Mouse (Mus musculus): ENCODE measurements around the gene Kalrn. TPM values are rescaled to one million over a fixed set of nuclear protein-coding genes. Genes with fewer than 3 reads are reported as not detected.
A peak's percentile ranks its signal among the peaks of the same experiment; 100 is the strongest.

The Kalrn gene
- polyA plus RNA-seq, 1 experiment from 2014 or later, result 14.4 TPM

- no peak overlapping the region for H3K4me2 ChIP-seq (replicated peaks)
- H3K4me3 ChIP-seq (replicated peaks), result no peak overlapping the region
- no peak for ATAC-seq
- H3K36me3 ChIP-seq, result no peaks in the 10 kb centered on the region
- WGBS, result 62% methylated on average over 3 of the region's 3 CpGs
- H3K27ac ChIP-seq, result no peak overlapping the region
- H3K9me3 ChIP-seq, result no peaks in the 10 kb centered on the region
- H3K9ac ChIP-seq, result no peak overlapping the region
- peaks cover 19% of the 10 kb centered on the region; the same call in 1 of the 2 replicates for H3K4me1 ChIP-seq (replicated peaks)
- no peaks in the 10 kb centered on the region for H3K27me3 ChIP-seq (replicated peaks)
Observed at GRCm38 (mm10) chr16:34489805-34490325, 83.5 kb downstream of the Kalrn start.

GRCm38 (mm10) chr16:34487823-34488222 lies 85.5 kb downstream of the Kalrn start:
- no peak overlapping the region for H3K27ac ChIP-seq
- H3K9ac ChIP-seq, result no peak overlapping the region
- H3K9me3 ChIP-seq, result no peaks in the 10 kb centered on the region
- ATAC-seq, result no peak
- WGBS, result 92% methylated on average over 5 of the region's 5 CpGs
- no peak overlapping the region for H3K4me3 ChIP-seq (replicated peaks)
- no peak overlapping the region for H3K4me2 ChIP-seq (replicated peaks)
- no peaks in the 10 kb centered on the region for H3K36me3 ChIP-seq
- H3K4me1 ChIP-seq (replicated peaks), result peaks cover 12% of the 10 kb centered on the region; the same call in 1 of the 2 replicates
- H3K27me3 ChIP-seq (replicated peaks), result no peaks in the 10 kb centered on the region

- Histone ChIP-seq H3K9ac (no peak overlapping the region), H3K4me1 (replicated peaks) (peaks cover 12% of the 10 kb centered on the region; the same call in 1 of the 2 replicates), H3K27ac (no peak overlapping the region), H3K36me3 (no peaks in the 10 kb centered on the region), H3K4me3 (replicated peaks) (no peak overlapping the region), H3K4me2 (replicated peaks) (no peak overlapping the region), H3K9me3 (no peaks in the 10 kb centered on the region), H3K27me3 (replicated peaks) (no peaks in the 10 kb centered on the region)
- WGBS, result 89% methylated on average over 7 of the region's 7 CpGs
- no peak for ATAC-seq
Observed at GRCm38 (mm10) chr16:34487268-34487667, 86.1 kb downstream of the Kalrn start.

GRCm38 (mm10) chr16:34485483-34485882 lies 87.8 kb downstream of the Kalrn start:
- no peak for ATAC-seq
- 76% methylated on average over 6 of the region's 6 CpGs for WGBS
- Histone ChIP-seq H3K9ac (no peak overlapping the region), H3K9me3 (no peaks in the 10 kb centered on the region), H3K27ac (no peak overlapping the region), H3K4me2 (replicated peaks) (no peak overlapping the region), H3K27me3 (replicated peaks) (no peaks in the 10 kb centered on the region), H3K36me3 (no peaks in the 10 kb centered on the region), H3K4me1 (replicated peaks) (peaks cover 10% of the 10 kb centered on the region; the same call in 1 of the 2 replicates), H3K4me3 (replicated peaks) (no peak overlapping the region)

GRCm38 (mm10) chr16:34484921-34485320 lies 88.4 kb downstream of the Kalrn start:
- WGBS, result 61% methylated on average over 3 of the region's 3 CpGs
- no peak overlapping the region for H3K4me3 ChIP-seq (replicated peaks)

GRCm38 (mm10) chr16:34484213-34484612 lies 89.1 kb downstream of the Kalrn start:
- no peak overlapping the region for H3K4me2 ChIP-seq (replicated peaks)
- no peaks in the 10 kb centered on the region for H3K36me3 ChIP-seq
- no peak overlapping the region for H3K27ac ChIP-seq
- H3K4me1 ChIP-seq (replicated peaks), result peaks cover 6% of the 10 kb centered on the region; the same call in 1 of the 2 replicates
- no peaks in the 10 kb centered on the region for H3K9me3 ChIP-seq
- no peaks in the 10 kb centered on the region for H3K27me3 ChIP-seq (replicated peaks)
- no peak overlapping the region for H3K9ac ChIP-seq
- H3K4me3 ChIP-seq (replicated peaks), result no peak overlapping the region
- ATAC-seq, result no peak
- WGBS, result 93% methylated on average over 1 of the region's 1 CpGs

More at GRCm38 (mm10) chr16:34484921-34485320, 88.4 kb downstream of the Kalrn start:
- ATAC-seq, result no peak
- no peak overlapping the region for H3K9ac ChIP-seq
- H3K36me3 ChIP-seq, result no peaks in the 10 kb centered on the region
- no peak overlapping the region for H3K27ac ChIP-seq
- H3K4me1 ChIP-seq (replicated peaks), result peaks cover 7% of the 10 kb centered on the region; the same call in 1 of the 2 replicates
- H3K27me3 ChIP-seq (replicated peaks), result no peaks in the 10 kb centered on the region
- H3K9me3 ChIP-seq, result no peaks in the 10 kb centered on the region
- H3K4me2 ChIP-seq (replicated peaks), result no peak overlapping the region

- Histone ChIP-seq H3K36me3 (no peaks in the 10 kb centered on the region), H3K27ac (no peak overlapping the region), H3K4me1 (replicated peaks) (peaks cover 6% of the 10 kb centered on the region; the same call in 1 of the 2 replicates), H3K4me2 (replicated peaks) (no peak overlapping the region), H3K27me3 (replicated peaks) (no peaks in the 10 kb centered on the region), H3K4me3 (replicated peaks) (no peak overlapping the region), H3K9me3 (no peaks in the 10 kb centered on the region), H3K9ac (no peak overlapping the region)
- no peak for ATAC-seq
- 87% methylated on average over 6 of the region's 6 CpGs for WGBS
Observed at GRCm38 (mm10) chr16:34483716-34484115, 89.6 kb downstream of the Kalrn start.

GRCm38 (mm10) chr16:34474741-34475140 lies 98.6 kb downstream of the Kalrn start:
- WGBS, result 73% methylated on average over 4 of the region's 4 CpGs

GRCm38 (mm10) chr16:34473891-34474290 lies 99.4 kb downstream of the Kalrn start:
- Histone ChIP-seq H3K4me3 (replicated peaks) (no peak overlapping the region), H3K36me3 (no peaks in the 10 kb centered on the region), H3K4me2 (replicated peaks) (no peak overlapping the region), H3K9ac (no peak overlapping the region), H3K4me1 (replicated peaks) (peaks cover 13% of the 10 kb centered on the region), H3K27ac (no peak overlapping the region), H3K27me3 (replicated peaks) (no peaks in the 10 kb centered on the region), H3K9me3 (no peaks in the 10 kb centered on the region)
- WGBS, result 46% methylated on average over 4 of the region's 4 CpGs
- no peak for ATAC-seq

More at GRCm38 (mm10) chr16:34474741-34475140, 98.6 kb downstream of the Kalrn start:
- Histone ChIP-seq H3K27ac (no peak overlapping the region), H3K9me3 (no peaks in the 10 kb centered on the region), H3K27me3 (replicated peaks) (no peaks in the 10 kb centered on the region), H3K4me1 (replicated peaks) (0 out of 2 replicates have a peak, but pooled peaks cover 6% of the 10 kb centered on the region), H3K36me3 (no peaks in the 10 kb centered on the region), H3K4me3 (replicated peaks) (no peak overlapping the region), H3K9ac (no peak overlapping the region), H3K4me2 (replicated peaks) (no peak overlapping the region)
- no peak for ATAC-seq

- H3K4me2 ChIP-seq (replicated peaks), result no peak overlapping the region
- H3K9ac ChIP-seq, result no peak overlapping the region
- 75% methylated on average over 4 of the region's 4 CpGs for WGBS
- no peak overlapping the region for H3K27ac ChIP-seq
- no peak overlapping the region for H3K4me3 ChIP-seq (replicated peaks)
- peaks cover 14% of the 10 kb centered on the region for H3K4me1 ChIP-seq (replicated peaks)
- no peaks in the 10 kb centered on the region for H3K27me3 ChIP-seq (replicated peaks)
- no peak for ATAC-seq
- no peaks in the 10 kb centered on the region for H3K9me3 ChIP-seq
- H3K36me3 ChIP-seq, result no peaks in the 10 kb centered on the region
Observed at GRCm38 (mm10) chr16:34471441-34471840, 101.9 kb downstream of the Kalrn start.

GRCm38 (mm10) chr16:34470343-34470742 lies 103.0 kb downstream of the Kalrn start:
- Histone ChIP-seq H3K9ac (no peak overlapping the region), H3K27ac (no peak overlapping the region), H3K27me3 (replicated peaks) (no peaks in the 10 kb centered on the region), H3K9me3 (no peaks in the 10 kb centered on the region), H3K36me3 (no peaks in the 10 kb centered on the region), H3K4me2 (replicated peaks) (no peak overlapping the region), H3K4me3 (replicated peaks) (no peak overlapping the region), H3K4me1 (replicated peaks) (peaks cover 14% of the 10 kb centered on the region)
- 75% methylated on average over 5 of the region's 5 CpGs for WGBS
- ATAC-seq, result no peak

- no peak overlapping the region for H3K9ac ChIP-seq
- no peak overlapping the region for H3K4me3 ChIP-seq (replicated peaks)
- H3K4me2 ChIP-seq (replicated peaks), result no peak overlapping the region
- ATAC-seq, result peak; percentile 56; the same call in 1 of the 2 replicates
- WGBS, result 38% methylated on average over 8 of the region's 8 CpGs
- H3K9me3 ChIP-seq, result no peaks in the 10 kb centered on the region
- no peak overlapping the region for H3K27ac ChIP-seq
- no peaks in the 10 kb centered on the region for H3K36me3 ChIP-seq
- H3K27me3 ChIP-seq (replicated peaks), result no peaks in the 10 kb centered on the region
- H3K4me1 ChIP-seq (replicated peaks), result peaks cover 11% of the 10 kb centered on the region
Observed at GRCm38 (mm10) chr16:34469277-34469868, 104.0 kb downstream of the Kalrn start.

GRCm38 (mm10) chr16:34466649-34467048 lies 106.7 kb downstream of the Kalrn start:
- Histone ChIP-seq H3K9me3 (no peaks in the 10 kb centered on the region), H3K4me1 (replicated peaks) (peaks cover 11% of the 10 kb centered on the region), H3K27me3 (replicated peaks) (no peaks in the 10 kb centered on the region), H3K27ac (no peak overlapping the region), H3K4me2 (replicated peaks) (no peak overlapping the region), H3K36me3 (no peaks in the 10 kb centered on the region), H3K4me3 (replicated peaks) (no peak overlapping the region), H3K9ac (no peak overlapping the region)
- WGBS, result 45% methylated on average over 4 of the region's 4 CpGs
- ATAC-seq, result no peak
